Mouse (Mus musculus) urinary bladder, postnatal 14 days (tissue): ENCODE data around the gene Tmc1.

ENCODE experiments used
- DNase-seq: peaks from one replicate; pipeline ENCODE4 v3.0.0; 2021; ENCODE audit warnings: low spot score

Gene Tmc1

GRCm38 (mm10) chr19:20797558-20798101 lies 156.4 kb downstream of the Tmc1 start:
- DNase-seq: no peak

GRCm38 (mm10) chr19:20796001-20796400 lies 158.0 kb downstream of the Tmc1 start:
- no peak for DNase-seq

GRCm38 (mm10) chr19:20794999-20795398 lies 159.0 kb downstream of the Tmc1 start:
- no peak for DNase-seq

- no peak for DNase-seq
Measured at GRCm38 (mm10) chr19:20792811-20793210, 161.2 kb downstream of the Tmc1 start.

GRCm38 (mm10) chr19:20787289-20787688 lies 166.7 kb downstream of the Tmc1 start:
- DNase-seq: no peak

- no peak for DNase-seq
Measured at GRCm38 (mm10) chr19:20775681-20776080, 178.3 kb downstream of the Tmc1 start.

GRCm38 (mm10) chr19:20773941-20774340 lies 180.1 kb downstream of the Tmc1 start:
- no peak for DNase-seq

GRCm38 (mm10) chr19:20764214-20764613 lies 189.8 kb downstream of the Tmc1 start:
- DNase-seq: peak; percentile 27

GRCm38 (mm10) chr19:20761675-20762426 lies 192.2 kb downstream of the Tmc1 start:
- DNase-seq: no peak

DNA sequence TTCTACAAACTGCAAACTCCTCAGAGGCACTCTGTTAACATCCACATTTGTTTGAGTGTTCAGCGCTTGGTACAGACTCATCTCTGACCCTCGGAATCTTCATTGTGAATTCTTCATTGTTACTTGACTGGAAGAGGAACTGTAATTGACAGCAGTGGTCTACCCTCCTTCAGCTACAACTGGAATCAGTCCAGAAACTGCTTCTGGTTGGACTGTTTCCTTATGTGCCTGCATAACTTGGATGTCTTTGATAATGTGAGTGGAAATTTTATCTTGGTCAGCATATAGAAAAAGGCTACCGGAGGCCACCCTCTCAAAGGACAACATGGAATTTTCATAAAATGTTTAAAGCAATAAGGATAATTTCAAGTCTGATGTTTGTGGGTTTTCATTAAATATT lies 192.9 kb downstream of the Tmc1 start:
- no peak for DNase-seq

GRCm38 (mm10) chr19:20744630-20745029 lies 209.4 kb downstream of the Tmc1 start:
- DNase-seq: no peak
